Mouse (Mus musculus): ENCODE data around the gene Tagap1.
"Not testable (repeated sequence)": the region's sequence is repeated elsewhere in the genome, so short reads cannot be mapped to it uniquely, and the experiment has no call there.

Gene Tagap1

GRCm38 (mm10) chr17:6961181-6962000 is 435 bp upstream of the Tagap1 start:
- not testable (repeated sequence) for DNase-seq

- not testable (repeated sequence) for DNase-seq
These were observed 607 bp downstream of the Tagap1 start for GRCm38 (mm10) chr17:6960349-6960748.

- not testable (repeated sequence) for DNase-seq
These were observed 1.3 kb downstream of the Tagap1 start for GRCm38 (mm10) chr17:6959543-6960259.

- not testable (repeated sequence) for DNase-seq
These were observed 2.1 kb downstream of the Tagap1 start for GRCm38 (mm10) chr17:6958881-6959280.

GRCm38 (mm10) chr17:6948769-6949228 is 12.2 kb downstream of the Tagap1 start:
- not testable (repeated sequence) for DNase-seq

- DNase-seq: peak; percentile 86
These were observed 12.8 kb downstream of the Tagap1 start, which contains the start of gene Rsph3b for GRCm38 (mm10) chr17:6947984-6948768. TSS of gene Rsph3b (minus strand) at chr17:6948682.

GRCm38 (mm10) chr17:6947637-6947983 is 13.3 kb downstream of the Tagap1 start:
- DNase-seq: not testable (repeated sequence)

GRCm38 (mm10) chr17:6942560-6942959 is 18.4 kb downstream of the Tagap1 start:
- not testable (repeated sequence) for DNase-seq

GRCm38 (mm10) chr17:6931625-6932024 is 29.3 kb downstream of the Tagap1 start:
- DNase-seq: not testable (repeated sequence)

- not testable (repeated sequence) for DNase-seq
These were observed 40.5 kb downstream of the Tagap1 start for GRCm38 (mm10) chr17:6920351-6920894.

GRCm38 (mm10) chr17:6919388-6919787 is 41.6 kb downstream of the Tagap1 start:
- not testable (repeated sequence) for DNase-seq

GRCm38 (mm10) chr17:6915282-6915681 is 45.7 kb downstream of the Tagap1 start:
- DNase-seq: not testable (repeated sequence)

GRCm38 (mm10) chr17:6914066-6914465 is 46.9 kb downstream of the Tagap1 start:
- DNase-seq: not testable (repeated sequence)
